Mouse (Mus musculus) C2C12 (cell line): ENCODE results near the gene Csrp2. TPM values are rescaled to one million over a fixed set of nuclear protein-coding genes. Genes with fewer than 3 reads are reported as not detected.

ENCODE experiments used
- H3K27me3 ChIP-seq: one replicate; pipeline ENCODE4 v1.6.1; 2011; ENCODE audit not compliant: control insufficient read depth, insufficient read depth, insufficient read length
- H3K36me3 ChIP-seq: one replicate; pipeline ENCODE4 v1.6.1; 2011; ENCODE audit not compliant: control insufficient read depth, insufficient read depth
- H3K4me3 ChIP-seq: one replicate; pipeline ENCODE4 v1.5.1; 2011; ENCODE audit warnings: mild to moderate bottlenecking, control low read depth; ENCODE audit not compliant: poor library complexity, insufficient read depth, severe bottlenecking
- H3K79me2 ChIP-seq: one replicate; pipeline ENCODE4 v1.6.1; 2011; ENCODE audit not compliant: control insufficient read depth, insufficient read depth
- H3K79me3 ChIP-seq: one replicate; pipeline ENCODE4 v1.6.1; 2011; ENCODE audit warnings: low read depth, control low read depth
- H3ac ChIP-seq: one replicate; pipeline ENCODE3; 2011; ENCODE audit warnings: low read depth; ENCODE audit not compliant: control insufficient read depth, insufficient read length
- CEBPB ChIP-seq: IDR thresholded peaks from one replicate; pipeline ENCODE4 v1.6.1; 2011; ENCODE audit warnings: low read depth, mild to moderate bottlenecking, control low read depth, moderate library complexity
- CTCF ChIP-seq: IDR thresholded peaks from one replicate; pipeline ENCODE4 v1.5.1; 2011; ENCODE audit not compliant: control insufficient read depth, insufficient read depth, insufficient read length
- FOSL1 ChIP-seq: IDR thresholded peaks from one replicate; pipeline ENCODE4 v1.8.0; 2011; ENCODE audit warnings: mild to moderate bottlenecking, low read length; ENCODE audit not compliant: poor library complexity, insufficient read depth, severe bottlenecking
- MAX ChIP-seq: IDR thresholded peaks from one replicate; pipeline ENCODE4 v1.6.1; 2011; ENCODE audit warnings: mild to moderate bottlenecking, control low read depth
- MYOD1 ChIP-seq: IDR thresholded peaks from one replicate; pipeline ENCODE4 v1.6.1; 2011; ENCODE audit warnings: low read depth; ENCODE audit not compliant: control insufficient read depth, insufficient read length
- MYOG ChIP-seq: IDR thresholded peaks from one replicate; pipeline ENCODE4 v1.6.1; 2011; ENCODE audit not compliant: control insufficient read depth, insufficient read length; ENCODE audit errors: extremely low read depth
- USF1 ChIP-seq: IDR thresholded peaks from one replicate; pipeline ENCODE4 v1.6.1; 2011; ENCODE audit warnings: low read depth, mild to moderate bottlenecking, control low read depth, moderate library complexity
- polyA plus RNA-seq: library from polyadenylated mRNA; unstranded; fragments of >200 nt; fragmentation: generic; extraction: Trizol; gene quantifications from one replicate; pipeline ENCODE4 v1.2.1, GENCODE M21; 2012; ENCODE audit warnings: missing spikeins

Gene Csrp2
- polyA plus RNA-seq, 1 experiment = 398 TPM

GRCm38 (mm10) chr10:110933584-110933983 is 14.0 kb downstream of the Csrp2 start:
- Histone ChIP-seq H3K36me3 (peaks cover 51% of the 10 kb centered on the region), H3K79me2 (peaks cover 53% of the 10 kb centered on the region), H3K27me3 (no peaks in the 10 kb centered on the region), H3K79me3 (peaks cover 17% of the 10 kb centered on the region), H3K4me3 (no peak overlapping the region), H3ac (no peak overlapping the region)
- no peak for TF ChIP-seq FOSL1
- no peak for TF ChIP-seq USF1
- no peak for TF ChIP-seq MAX
- no peak for TF ChIP-seq CEBPB
- TF ChIP-seq MYOG = no peak

GRCm38 (mm10) chr10:110935081-110935480 is 15.5 kb downstream of the Csrp2 start:
- TF ChIP-seq USF1 (no peak), MYOG (no peak)
- Histone ChIP-seq H3K79me3 (peaks cover 4% of the 10 kb centered on the region), H3K4me3 (no peak overlapping the region)

GRCm38 (mm10) chr10:110935669-110936068 is 16.1 kb downstream of the Csrp2 start:
- Histone ChIP-seq H3K79me3 (peaks cover 2% of the 10 kb centered on the region), H3K4me3 (no peak overlapping the region), H3ac (no peak overlapping the region), H3K27me3 (no peaks in the 10 kb centered on the region), H3K79me2 (peaks cover 32% of the 10 kb centered on the region), H3K36me3 (peaks cover 69% of the 10 kb centered on the region)
- TF ChIP-seq CEBPB (no peak), MAX (no peak), MYOG (no peak), USF1 (no peak), FOSL1 (no peak), MYOD1 (no peak), CTCF (no peak)

More at GRCm38 (mm10) chr10:110935081-110935480, 15.5 kb downstream of the Csrp2 start:
- peaks cover 64% of the 10 kb centered on the region for H3K36me3 ChIP-seq
- peaks cover 38% of the 10 kb centered on the region for H3K79me2 ChIP-seq
- H3K27me3 ChIP-seq = no peaks in the 10 kb centered on the region
- H3ac ChIP-seq = no peak overlapping the region

GRCm38 (mm10) chr10:110938361-110938760 is 18.8 kb downstream of the Csrp2 start:
- Histone ChIP-seq H3K27me3 (no peaks in the 10 kb centered on the region), H3K4me3 (no peak overlapping the region), H3K79me2 (peaks cover 10% of the 10 kb centered on the region), H3K36me3 (peaks cover 92% of the 10 kb centered on the region), H3ac (no peak overlapping the region), H3K79me3 (no peaks in the 10 kb centered on the region)
- TF ChIP-seq FOSL1 = no peak

- TF ChIP-seq USF1 (no peak), MAX (no peak), MYOG (no peak), FOSL1 (no peak)
- Histone ChIP-seq H3K79me2 (peaks cover 4% of the 10 kb centered on the region), H3K36me3 (peaks cover 94% of the 10 kb centered on the region), H3K79me3 (no peaks in the 10 kb centered on the region), H3K27me3 (no peaks in the 10 kb centered on the region), H3K4me3 (no peak overlapping the region), H3ac (no peak overlapping the region)
Measured at GRCm38 (mm10) chr10:110938841-110939549, 19.4 kb downstream of the Csrp2 start.

GRCm38 (mm10) chr10:110939717-110940116 is 20.1 kb downstream of the Csrp2 start:
- Histone ChIP-seq H3K36me3 (peaks cover 97% of the 10 kb centered on the region), H3ac (no peak overlapping the region), H3K4me3 (no peak overlapping the region), H3K79me2 (no peaks in the 10 kb centered on the region), H3K79me3 (no peaks in the 10 kb centered on the region), H3K27me3 (no peaks in the 10 kb centered on the region)
- TF ChIP-seq MYOD1 (no peak), CEBPB (no peak), USF1 (no peak), MAX (no peak), CTCF (no peak), MYOG (no peak), FOSL1 (no peak)
